11 mouse cellular contexts compared by ENCODE assay signal in the genomic region with DNA sequence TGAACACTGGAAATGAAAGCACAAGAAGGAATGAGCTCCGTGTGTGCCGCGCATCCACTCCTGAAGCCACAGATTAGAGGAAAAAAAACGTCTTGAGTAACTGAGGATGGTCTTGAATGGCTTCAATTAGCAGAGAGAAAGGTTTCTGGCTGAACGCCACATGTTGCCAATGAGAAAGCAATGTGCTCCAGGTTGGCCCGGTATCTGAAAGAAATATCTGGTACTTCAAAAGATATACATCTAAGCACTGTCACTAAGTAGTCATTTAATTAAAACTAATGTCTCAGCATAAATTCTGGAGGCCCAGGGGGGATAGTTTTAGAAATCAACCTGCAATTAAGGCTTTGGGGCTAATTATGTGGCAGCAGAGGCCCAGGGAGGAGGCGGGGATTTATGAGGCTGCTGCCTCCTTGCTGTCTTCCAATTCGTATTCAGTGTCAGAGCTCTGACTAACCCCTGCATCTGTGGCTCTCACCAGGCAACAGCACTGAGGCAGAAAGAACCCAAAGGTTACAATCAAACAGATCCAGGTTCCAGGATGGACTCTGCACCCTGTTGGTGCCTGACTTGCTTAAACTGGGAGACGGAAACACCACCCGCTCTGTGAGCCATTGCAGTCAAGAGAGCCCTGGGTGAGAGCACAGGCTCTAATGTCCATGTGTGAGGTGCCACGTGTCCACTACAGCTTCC.
DNase-seq lines count a peak whose midpoint lies in the region; ATAC-seq and TF ChIP-seq lines count a peak whose summit lies in the region.
"Had no signal": no experiment of that assay in that cellular context is flagged by ENCODE, and none has a peak within 500 bp of the region (broad histone marks: within the 10 kb centered on the region; RNA-seq: fewer than 3 reads in every experiment).

No protein-coding gene starts in this region.

- ATAC-seq in neural tube, embryonic 12.5 days (ENCODE audit: low FRiP score, low read depth): peak; percentile 65
- peak; percentile 68 for ATAC-seq in intestine, embryonic 15.5 days
- peak; percentile 71 for ATAC-seq in stomach, postnatal 0 days (ENCODE audit: low FRiP score, low TSS enrichment)

- no peaks in the 10 kb centered on the region for H3K9me3 ChIP-seq in neural tube, embryonic 12.5 days
- no peaks in the 10 kb centered on the region for H3K9me3 ChIP-seq in intestine, embryonic 15.5 days
- no peaks in the 10 kb centered on the region for H3K9me3 ChIP-seq in stomach, postnatal 0 days (ENCODE audit: control insufficient read depth, low read length)
- H3K9me3 ChIP-seq: embryonic facial prominence, embryonic 12.5 days; heart, embryonic 10.5 days had no signal

- no peak for TF ChIP-seq EP300 in stomach, postnatal 0 days (optimal IDR thresholded peaks at IDR 0.05)

- no peaks in the 10 kb centered on the region for H3K27me3 ChIP-seq in neural tube, embryonic 12.5 days (replicated peaks)
- no peaks in the 10 kb centered on the region for H3K27me3 ChIP-seq in intestine, embryonic 15.5 days (replicated peaks)
- H3K27me3 ChIP-seq in stomach, postnatal 0 days (ENCODE audit: control insufficient read depth, insufficient read depth, low read length): no peaks in the 10 kb centered on the region
- H3K27me3 ChIP-seq: embryonic facial prominence, embryonic 12.5 days had no signal

- no peak for DNase-seq in neural tube, embryonic 10.5 days (ENCODE audit: extremely low spot score, low spot score)
- DNase-seq in liver: peak; percentile 19
- DNase-seq in stomach, postnatal 0 days (ENCODE audit: low spot score): no peak
- no peak for DNase-seq in B cell, adult 2 months
- no peak for DNase-seq in right cerebral cortex, postnatal 36 days (ENCODE audit: low spot score in 2 of 2)
- no peak for DNase-seq in urinary bladder, postnatal 36 days (ENCODE audit: low spot score in 2 of 2)
- DNase-seq: thymus, postnatal 14 days had no signal

- WGBS in neural tube, embryonic 12.5 days: 54% methylated on average over 11 of the region's 11 CpGs
- WGBS in intestine, embryonic 15.5 days: 75% methylated on average over 11 of the region's 11 CpGs
- 82% methylated on average over 11 of the region's 11 CpGs for WGBS in stomach, postnatal 0 days

- no peaks in the 10 kb centered on the region for H3K36me3 ChIP-seq in neural tube, embryonic 12.5 days
- H3K36me3 ChIP-seq in intestine, embryonic 15.5 days: no peaks in the 10 kb centered on the region
- no peaks in the 10 kb centered on the region for H3K36me3 ChIP-seq in stomach, postnatal 0 days (ENCODE audit: control insufficient read depth, insufficient read depth, low read length)
- H3K36me3 ChIP-seq: embryonic facial prominence, embryonic 12.5 days; heart, embryonic 10.5 days had no signal

- H3K4me2 ChIP-seq in neural tube, embryonic 12.5 days (replicated peaks): no peak overlapping the region
- H3K4me2 ChIP-seq in intestine, embryonic 15.5 days (replicated peaks): no peak overlapping the region
- no peak overlapping the region for H3K4me2 ChIP-seq in stomach, postnatal 0 days (replicated peaks; ENCODE audit: low read depth)
- H3K4me2 ChIP-seq: embryonic facial prominence, embryonic 12.5 days had no signal

- peaks cover 13% of the 10 kb centered on the region for H3K4me1 ChIP-seq in neural tube, embryonic 12.5 days
- no peaks in the 10 kb centered on the region for H3K4me1 ChIP-seq in intestine, embryonic 15.5 days (replicated peaks)
- no peaks in the 10 kb centered on the region for H3K4me1 ChIP-seq in stomach, postnatal 0 days (replicated peaks; ENCODE audit: control insufficient read depth, insufficient read depth)

- no peak overlapping the region for H3K4me3 ChIP-seq in neural tube, embryonic 12.5 days
- H3K4me3 ChIP-seq in intestine, embryonic 15.5 days (replicated peaks): no peak overlapping the region
- H3K4me3 ChIP-seq in stomach, postnatal 0 days (ENCODE audit: low read depth, low read length): no peak overlapping the region
- H3K4me3 ChIP-seq: embryonic facial prominence, embryonic 12.5 days; heart, embryonic 10.5 days had no signal

- TF ChIP-seq CTCF in stomach, postnatal 0 days (IDR thresholded peaks at IDR 0.05; ENCODE audit: low read depth): no peak

- H3K9ac ChIP-seq in neural tube, embryonic 12.5 days: no peak overlapping the region
- H3K9ac ChIP-seq in intestine, embryonic 15.5 days: no peak overlapping the region
- no peak overlapping the region for H3K9ac ChIP-seq in stomach, postnatal 0 days (ENCODE audit: low read length)
- H3K9ac ChIP-seq: embryonic facial prominence, embryonic 12.5 days had no signal

- no peak overlapping the region for H3K27ac ChIP-seq in neural tube, embryonic 12.5 days
- no peak overlapping the region for H3K27ac ChIP-seq in intestine, embryonic 15.5 days
- no peak overlapping the region for H3K27ac ChIP-seq in stomach, postnatal 0 days (replicated peaks)
- H3K27ac ChIP-seq: embryonic facial prominence, embryonic 12.5 days; heart, embryonic 10.5 days had no signal
